Mouse (Mus musculus): ENCODE results near the gene Bbs2.
A peak's percentile ranks its signal among the peaks of the same experiment; 100 is the strongest.

The Bbs2 gene

DNA sequence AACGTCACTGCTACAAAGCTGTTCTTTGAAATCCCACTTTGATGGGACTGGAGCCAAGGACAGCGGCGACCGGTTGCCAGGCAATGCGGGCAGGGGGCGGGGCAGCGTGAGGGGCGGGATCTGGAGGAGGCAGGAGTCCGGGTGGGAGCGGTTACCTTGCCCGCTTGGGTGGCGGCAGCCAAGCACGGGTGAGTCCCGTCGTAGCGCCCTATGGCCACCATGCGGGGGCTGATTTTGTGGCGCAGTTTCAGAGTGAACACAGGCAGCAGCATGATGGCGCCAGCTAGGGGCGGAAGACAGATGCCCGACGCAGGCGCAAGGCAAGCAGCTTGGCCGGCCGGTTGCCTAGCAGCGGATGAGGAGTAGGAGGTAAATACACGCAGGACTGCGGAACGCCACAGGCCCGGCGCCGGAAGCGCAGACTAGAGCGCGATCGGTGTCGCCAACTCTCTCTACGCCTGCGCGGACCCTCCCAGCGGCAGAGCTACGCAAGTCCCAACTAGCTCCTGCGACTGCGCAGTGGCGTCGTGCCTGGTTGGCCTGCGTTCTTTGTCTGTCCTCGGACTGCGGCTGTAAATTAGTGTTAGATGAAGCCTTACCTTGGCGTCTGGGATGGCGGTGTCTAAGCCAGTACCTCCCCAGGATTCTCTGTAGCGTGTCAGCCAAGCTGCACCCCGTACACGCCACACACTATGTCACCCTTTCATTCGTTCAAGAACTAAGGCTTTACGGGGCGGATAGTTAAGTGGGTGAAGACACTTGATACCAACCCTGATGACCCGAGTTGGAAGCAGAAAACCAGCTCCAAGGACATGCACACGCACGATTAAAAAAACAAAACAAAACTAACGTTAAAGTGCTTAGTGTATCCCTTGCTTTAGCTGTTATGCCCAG lies at the start of gene Bbs2:
TSS of gene Bbs2 (minus strand) at position 848 of the 894 bp plus-strand sequence.
- DNase-seq (ENCODE audit: low read depth, low spot score): peak; percentile 99

GRCm38 (mm10) chr8:94148236-94148635 lies 49.5 kb upstream of the Bbs2 start:
- peak; percentile 59 for DNase-seq (ENCODE audit: low read depth, low spot score)

GRCm38 (mm10) chr8:94140266-94140795 lies 41.6 kb upstream of the Bbs2 start:
- DNase-seq (ENCODE audit: low read depth, low spot score): no peak

- no peak for DNase-seq (ENCODE audit: low read depth, low spot score)
These were observed 38.2 kb upstream of the Bbs2 start, which contains the start of gene Mt4 for GRCm38 (mm10) chr8:94136933-94137332. Gene Mt4 (plus strand): TSS chr8:94137197.

DNA sequence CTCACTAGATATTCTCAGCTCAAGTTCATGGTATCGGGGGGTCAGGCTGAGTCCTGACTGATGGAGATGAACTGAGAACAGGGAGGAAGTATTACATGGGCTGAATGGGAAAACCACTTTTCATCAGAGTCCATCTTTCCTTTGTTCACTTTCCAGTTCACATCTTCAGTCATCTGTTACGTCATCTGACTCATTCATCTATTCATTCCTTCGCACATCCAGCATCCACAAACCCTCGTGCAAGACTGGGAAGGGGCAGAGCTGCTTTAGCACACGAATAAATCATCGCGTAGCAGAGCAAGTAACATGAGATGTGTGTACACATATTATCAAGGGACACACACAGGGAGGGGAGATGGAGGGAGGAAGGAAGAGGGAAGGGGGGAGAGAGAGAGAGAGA lies 37.5 kb upstream of the Bbs2 start:
- DNase-seq (ENCODE audit: low read depth, low spot score): peak; percentile 52

DNA sequence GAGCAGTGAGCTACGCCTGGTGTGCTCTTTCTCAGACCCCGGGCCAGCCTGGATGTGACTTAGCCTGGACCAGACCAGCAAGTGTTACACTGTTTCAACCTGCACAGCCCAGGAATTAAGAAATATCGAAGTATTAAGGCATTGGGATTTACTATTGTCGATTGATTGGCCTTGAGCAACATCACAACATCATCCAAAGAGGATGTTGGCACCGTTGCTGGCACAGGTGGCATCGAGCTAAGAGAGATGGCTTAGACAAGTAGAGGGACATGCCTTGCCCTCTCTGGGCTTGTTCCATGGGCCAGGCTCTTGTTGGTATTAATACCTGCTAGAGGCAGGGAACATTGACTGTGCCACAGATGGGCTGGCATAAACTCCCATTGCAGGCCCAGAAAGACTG lies 36.8 kb upstream of the Bbs2 start:
- no peak for DNase-seq (ENCODE audit: low read depth, low spot score)

DNA sequence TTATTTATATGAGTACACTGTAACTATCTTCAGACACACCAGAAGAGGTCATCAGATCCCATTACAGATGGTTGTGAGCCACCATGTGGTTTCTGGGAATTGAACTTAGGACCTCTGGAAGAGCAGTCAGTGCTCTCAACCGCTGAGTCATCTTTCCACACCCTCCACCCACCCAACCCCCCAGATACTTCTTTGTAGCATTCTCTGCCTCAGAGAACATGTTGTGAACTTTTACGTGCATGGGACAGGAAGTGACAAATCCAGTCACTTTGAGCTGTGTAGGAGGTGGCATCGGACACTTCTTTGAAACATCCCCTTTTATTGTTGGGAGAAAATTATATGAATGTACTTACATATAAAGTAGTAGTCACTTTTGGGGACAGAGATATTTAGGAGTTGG lies 35.9 kb upstream of the Bbs2 start:
- peak; percentile 91 for DNase-seq (ENCODE audit: low read depth, low spot score)

DNA sequence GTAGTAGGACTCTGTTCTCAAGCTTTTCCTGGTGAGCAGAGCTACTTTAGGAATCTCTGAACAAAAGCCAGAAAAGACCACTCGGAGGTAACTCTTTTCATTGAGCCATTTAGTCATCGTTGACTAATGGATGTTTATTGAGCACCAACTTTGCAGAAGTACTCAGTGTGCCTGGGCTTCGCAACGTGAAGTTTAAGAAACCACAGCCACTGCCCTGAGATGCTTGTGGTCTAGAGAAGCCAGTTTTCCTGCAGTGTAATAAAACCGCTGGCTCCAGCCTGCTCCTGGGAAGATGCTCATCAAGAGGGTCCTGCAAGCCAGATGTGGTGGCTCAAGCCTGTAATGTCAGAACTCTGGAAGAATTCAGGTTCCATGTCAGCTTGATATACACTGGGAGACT lies 33.4 kb upstream of the Bbs2 start:
- DNase-seq (ENCODE audit: low read depth, low spot score): peak; percentile 74

DNA sequence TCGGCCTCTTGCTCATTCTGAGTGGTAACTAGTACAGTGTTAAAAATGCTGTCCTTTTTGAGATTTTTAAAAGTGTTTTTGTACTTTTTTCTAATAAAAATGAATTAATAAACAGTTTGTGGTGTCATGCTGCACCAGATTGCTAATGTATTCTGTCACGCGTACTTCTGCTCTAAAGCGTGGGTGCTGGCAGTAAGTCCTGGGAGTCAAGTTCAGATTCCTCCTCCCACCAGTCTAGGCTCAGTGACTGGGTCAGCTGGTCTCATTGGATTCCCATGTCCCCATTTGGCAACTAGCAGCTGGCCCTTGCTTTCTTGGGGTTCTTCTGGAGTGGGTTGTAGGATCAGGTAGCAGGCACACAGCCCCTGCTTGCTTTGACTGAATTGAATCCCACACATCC lies 31.4 kb upstream of the Bbs2 start:
- no peak for DNase-seq (ENCODE audit: low read depth, low spot score)

GRCm38 (mm10) chr8:94129133-94129789 lies 30.5 kb upstream of the Bbs2 start:
- no peak for DNase-seq (ENCODE audit: low read depth, low spot score)

DNA sequence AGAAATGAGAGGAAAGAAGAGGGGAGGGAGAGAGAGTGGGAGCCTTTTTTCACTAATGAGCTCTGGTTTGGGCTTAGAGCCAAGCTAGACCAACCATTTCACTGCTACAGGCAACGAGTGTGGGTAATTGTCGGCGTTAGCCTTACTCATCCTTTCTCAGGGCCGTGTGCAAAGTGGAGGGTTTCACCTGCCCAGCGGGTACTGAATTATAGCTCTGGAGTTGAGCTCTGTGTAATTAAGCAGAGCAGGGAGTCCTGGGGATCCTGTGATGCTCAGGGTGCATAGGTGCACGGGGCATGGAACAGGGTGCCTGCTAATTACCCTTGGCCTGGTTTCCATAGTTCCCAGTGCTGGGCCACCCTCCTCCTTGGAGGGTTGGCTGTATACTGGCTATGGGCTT lies 29.0 kb upstream of the Bbs2 start:
- DNase-seq (ENCODE audit: low read depth, low spot score): no peak

- no peak for DNase-seq (ENCODE audit: low read depth, low spot score)
These were observed 24.2 kb upstream of the Bbs2 start for GRCm38 (mm10) chr8:94122711-94123468.

DNA sequence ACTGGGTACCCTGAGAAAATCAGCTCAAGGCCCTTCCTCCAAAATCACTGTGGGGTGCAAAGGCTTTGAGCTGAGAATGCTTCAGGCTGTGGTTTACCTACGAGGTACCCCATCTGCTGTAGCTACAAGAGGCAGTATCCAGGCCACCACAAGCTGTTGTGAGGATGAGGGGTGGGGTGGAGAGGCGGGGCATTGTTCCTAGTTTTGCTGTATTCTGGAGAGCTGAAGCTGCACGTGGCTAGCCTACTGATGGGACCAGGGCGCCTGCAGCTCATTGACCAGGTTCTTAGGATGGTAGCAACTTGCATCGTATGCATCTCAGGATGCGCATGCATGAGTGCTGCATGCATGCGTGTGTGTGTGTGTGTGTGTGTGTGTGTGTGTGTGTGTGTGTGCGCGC lies 22.9 kb upstream of the Bbs2 start:
- DNase-seq (ENCODE audit: low read depth, low spot score): no peak

- no peak for DNase-seq (ENCODE audit: low read depth, low spot score)
These were observed 20.2 kb upstream of the Bbs2 start for GRCm38 (mm10) chr8:94118776-94119430.

DNA sequence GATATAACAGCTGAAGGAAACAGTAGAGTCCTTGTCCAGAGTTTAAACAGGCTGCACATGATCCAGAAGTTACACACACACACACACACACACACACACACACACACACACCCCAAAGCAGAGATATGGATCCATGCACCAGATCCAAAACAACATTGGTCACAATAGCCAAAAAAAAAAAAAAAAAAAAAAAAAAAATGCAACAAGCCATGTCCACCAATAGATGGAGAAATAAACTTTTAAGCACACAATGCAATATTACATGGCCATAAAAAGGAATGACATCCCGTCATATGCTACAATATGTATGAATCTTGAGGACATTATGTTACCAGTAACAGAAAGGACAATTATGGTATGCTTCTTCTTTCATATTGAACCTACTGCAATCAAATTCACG lies 15.2 kb upstream of the Bbs2 start:
- DNase-seq (ENCODE audit: low read depth, low spot score): no peak

DNA sequence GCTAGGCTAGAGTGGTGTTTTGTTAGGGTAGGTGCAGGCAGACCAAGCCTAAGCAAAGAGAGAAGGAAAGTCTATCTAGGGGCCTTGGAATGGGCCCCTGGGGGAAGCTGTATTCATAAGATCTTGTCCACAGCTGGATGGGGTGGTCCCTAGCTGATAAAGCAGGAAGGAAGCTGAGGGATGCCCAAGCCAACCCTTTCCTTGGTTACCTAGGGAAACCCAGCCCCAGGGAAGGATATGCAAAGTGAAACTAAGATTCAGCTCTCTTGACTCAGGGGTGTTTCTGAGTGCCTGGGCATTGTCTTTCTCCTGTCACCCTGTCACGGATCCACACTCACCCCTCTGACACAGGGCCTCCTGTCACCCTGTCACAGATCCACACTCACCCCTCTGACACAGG lies 14.7 kb upstream of the Bbs2 start:
- DNase-seq (ENCODE audit: low read depth, low spot score): no peak

- DNase-seq (ENCODE audit: low read depth, low spot score): peak; percentile 43
These were observed 11.9 kb upstream of the Bbs2 start for GRCm38 (mm10) chr8:94110526-94111177.

DNA sequence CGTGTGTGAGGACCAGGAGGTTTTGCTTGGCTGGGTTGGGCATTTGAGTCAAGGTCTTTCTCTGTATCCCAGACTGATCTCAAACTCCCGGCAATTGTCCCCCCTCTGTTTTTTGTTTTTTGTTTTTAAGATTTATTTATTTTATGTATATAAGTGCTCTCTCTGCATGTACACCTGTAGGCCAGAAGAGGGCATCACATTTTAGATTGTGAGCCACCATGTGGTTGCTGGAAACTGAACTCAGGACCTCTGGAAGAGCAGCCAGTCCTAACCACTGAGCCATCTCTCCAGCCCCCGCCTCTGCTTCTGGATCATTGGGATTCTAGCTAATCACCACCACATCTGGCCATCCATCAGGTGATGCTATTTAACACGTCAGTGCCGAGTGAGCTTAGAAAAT lies 11.1 kb upstream of the Bbs2 start:
- DNase-seq (ENCODE audit: low read depth, low spot score): no peak

DNA sequence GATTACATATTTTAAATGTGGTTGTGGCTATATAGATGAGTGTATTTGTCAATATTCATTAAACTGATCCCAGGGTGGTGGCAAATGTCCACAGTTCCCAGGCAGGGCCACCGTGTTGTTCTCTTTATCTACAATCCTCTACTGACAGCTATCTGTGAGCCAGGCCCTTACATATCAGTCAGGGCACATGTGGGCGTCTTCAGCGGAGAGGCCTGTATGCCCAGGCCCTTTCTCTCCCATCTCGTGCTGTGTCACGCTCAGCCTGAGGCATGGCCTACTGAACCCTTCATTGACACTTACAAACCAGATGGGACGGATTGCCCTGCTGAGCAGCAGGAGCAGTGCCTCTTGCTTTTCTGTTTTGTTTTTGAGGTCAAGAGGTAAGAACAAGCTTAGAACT lies 10.7 kb upstream of the Bbs2 start:
- DNase-seq (ENCODE audit: low read depth, low spot score): no peak

GRCm38 (mm10) chr8:94107871-94108270 lies 9.1 kb upstream of the Bbs2 start:
- DNase-seq (ENCODE audit: low read depth, low spot score): peak; percentile 40

DNA sequence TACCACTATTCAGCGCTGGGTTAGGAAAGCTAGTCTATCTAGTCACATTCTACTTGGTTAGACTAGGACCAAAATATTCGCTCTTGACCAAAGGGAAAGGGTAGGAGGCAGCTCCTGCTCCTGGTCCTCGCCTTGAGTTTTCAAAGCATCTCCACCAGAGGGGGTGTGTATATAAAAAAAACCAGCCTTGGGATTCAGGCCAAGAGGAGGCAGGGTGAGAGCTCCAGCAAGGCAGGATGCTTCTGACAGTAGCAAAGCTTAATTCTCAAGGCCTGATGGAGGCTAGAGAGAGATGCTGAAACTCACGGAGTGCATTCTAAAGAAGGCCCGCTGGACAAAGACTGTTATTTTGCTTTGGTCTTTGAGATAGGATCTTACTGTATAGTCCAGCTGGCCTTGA lies 5.4 kb upstream of the Bbs2 start:
- DNase-seq (ENCODE audit: low read depth, low spot score): peak; percentile 64
